Mouse (Mus musculus): ENCODE data around the gene Sptssa. TPM values are rescaled to one million over a fixed set of nuclear protein-coding genes. Genes with fewer than 3 reads are reported as not detected.

The Sptssa gene
- polyA plus RNA-seq, 1 experiment, result 101 TPM

- TF ChIP-seq POLR2A (IDR thresholded peaks at IDR 0.05; ENCODE audit: low read depth, low read length), result no peak
- TF ChIP-seq CTCF (IDR thresholded peaks at IDR 0.05; ENCODE audit: extremely low read depth, insufficient read length, insufficient replicate concordance, low read depth, low read length), result no peak
- Histone ChIP-seq H3K4me3 (ENCODE audit: low read depth, low read length) (peak overlapping the region; percentile 72), H3K36me3 (ENCODE audit: control insufficient read depth, insufficient read depth, low read length) (peaks cover 14% of the 10 kb centered on the region), H3K27ac (ENCODE audit: insufficient read depth, low read depth, low read length) (peak overlapping the region; percentile 87), H3K27me3 (ENCODE audit: control insufficient read depth, insufficient read depth, low read length) (no peaks in the 10 kb centered on the region), H3K4me1 (ENCODE audit: control insufficient read depth, insufficient read depth, insufficient read length, low read length) (no peaks in the 10 kb centered on the region; the same call in 1 of the 2 replicates)
- 31% methylated on average over 12 of the region's 12 CpGs for WGBS
Observed at GRCm38 (mm10) chr12:54694847-54695510, 38.6 kb upstream of the Sptssa start.

- Histone ChIP-seq H3K36me3 (ENCODE audit: control insufficient read depth, insufficient read depth, low read length) (peaks cover 55% of the 10 kb centered on the region), H3K4me3 (ENCODE audit: low read depth, low read length) (no peak overlapping the region), H3K27ac (ENCODE audit: insufficient read depth, low read depth, low read length) (no peak overlapping the region), H3K4me1 (ENCODE audit: control insufficient read depth, insufficient read depth, insufficient read length, low read length) (no peaks in the 10 kb centered on the region; the same call in 1 of the 2 replicates), H3K27me3 (ENCODE audit: control insufficient read depth, insufficient read depth, low read length) (no peaks in the 10 kb centered on the region)
- WGBS, result 94% methylated on average over 5 of the region's 5 CpGs
- TF ChIP-seq POLR2A (IDR thresholded peaks at IDR 0.05; ENCODE audit: low read depth, low read length), result no peak
- no peak for TF ChIP-seq CTCF (IDR thresholded peaks at IDR 0.05; ENCODE audit: extremely low read depth, insufficient read length, insufficient replicate concordance, low read depth, low read length)
Observed at GRCm38 (mm10) chr12:54689082-54689481, 32.7 kb upstream of the Sptssa start.

- Histone ChIP-seq H3K4me3 (ENCODE audit: low read depth, low read length) (no peak overlapping the region), H3K4me1 (ENCODE audit: control insufficient read depth, insufficient read depth, insufficient read length, low read length) (no peaks in the 10 kb centered on the region), H3K36me3 (ENCODE audit: control insufficient read depth, insufficient read depth, low read length) (peaks cover 41% of the 10 kb centered on the region), H3K27ac (ENCODE audit: insufficient read depth, low read depth, low read length) (no peak overlapping the region), H3K27me3 (ENCODE audit: control insufficient read depth, insufficient read depth, low read length) (no peaks in the 10 kb centered on the region)
- 20% methylated on average over 1 of the region's 1 CpGs for WGBS
- TF ChIP-seq POLR2A (IDR thresholded peaks at IDR 0.05; ENCODE audit: low read depth, low read length) (no peak), CTCF (IDR thresholded peaks at IDR 0.05; ENCODE audit: extremely low read depth, insufficient read length, insufficient replicate concordance, low read depth, low read length) (peak; percentile 31; the same call in 1 of the 2 replicates)
Observed at GRCm38 (mm10) chr12:54683182-54683581, 26.8 kb upstream of the Sptssa start.

- 92% methylated on average over 9 of the region's 9 CpGs for WGBS
- H3K36me3 ChIP-seq (ENCODE audit: control insufficient read depth, insufficient read depth, low read length), result peaks cover 48% of the 10 kb centered on the region
- no peak overlapping the region for H3K27ac ChIP-seq (ENCODE audit: insufficient read depth, low read depth, low read length)
- no peaks in the 10 kb centered on the region for H3K27me3 ChIP-seq (ENCODE audit: control insufficient read depth, insufficient read depth, low read length)
- H3K4me3 ChIP-seq (ENCODE audit: low read depth, low read length), result no peak overlapping the region
- no peaks in the 10 kb centered on the region for H3K4me1 ChIP-seq (ENCODE audit: control insufficient read depth, insufficient read depth, insufficient read length, low read length)
- TF ChIP-seq CTCF (IDR thresholded peaks at IDR 0.05; ENCODE audit: extremely low read depth, insufficient read length, insufficient replicate concordance, low read depth, low read length) (no peak), POLR2A (IDR thresholded peaks at IDR 0.05; ENCODE audit: low read depth, low read length) (no peak)
Observed at GRCm38 (mm10) chr12:54676709-54677108, 20.3 kb upstream of the Sptssa start.

GRCm38 (mm10) chr12:54675396-54675795, 19.0 kb upstream of the Sptssa start:
- no peak for TF ChIP-seq POLR2A (IDR thresholded peaks at IDR 0.05; ENCODE audit: low read depth, low read length)
- no peak for TF ChIP-seq CTCF (IDR thresholded peaks at IDR 0.05; ENCODE audit: extremely low read depth, insufficient read length, insufficient replicate concordance, low read depth, low read length)
- 97% methylated on average over 4 of the region's 4 CpGs for WGBS
- Histone ChIP-seq H3K4me3 (ENCODE audit: low read depth, low read length) (no peak overlapping the region), H3K27me3 (ENCODE audit: control insufficient read depth, insufficient read depth, low read length) (no peaks in the 10 kb centered on the region), H3K4me1 (ENCODE audit: control insufficient read depth, insufficient read depth, insufficient read length, low read length) (0 out of 2 replicates have a peak, but pooled peaks cover 1% of the 10 kb centered on the region), H3K36me3 (ENCODE audit: control insufficient read depth, insufficient read depth, low read length) (peaks cover 51% of the 10 kb centered on the region), H3K27ac (ENCODE audit: insufficient read depth, low read depth, low read length) (no peak overlapping the region)

- Histone ChIP-seq H3K36me3 (ENCODE audit: control insufficient read depth, insufficient read depth, low read length) (peaks cover 35% of the 10 kb centered on the region), H3K4me3 (ENCODE audit: low read depth, low read length) (no peak overlapping the region), H3K27ac (ENCODE audit: insufficient read depth, low read depth, low read length) (no peak overlapping the region), H3K27me3 (ENCODE audit: control insufficient read depth, insufficient read depth, low read length) (no peaks in the 10 kb centered on the region), H3K4me1 (ENCODE audit: control insufficient read depth, insufficient read depth, insufficient read length, low read length) (0 out of 2 replicates have a peak, but pooled peaks cover 1% of the 10 kb centered on the region)
- WGBS, result 70% methylated on average over 4 of the region's 4 CpGs
- no peak for TF ChIP-seq POLR2A (IDR thresholded peaks at IDR 0.05; ENCODE audit: low read depth, low read length)
Observed at GRCm38 (mm10) chr12:54671262-54671661, 14.9 kb upstream of the Sptssa start.

- 91% methylated on average over 1 of the region's 1 CpGs for WGBS
- TF ChIP-seq CTCF (IDR thresholded peaks at IDR 0.05; ENCODE audit: extremely low read depth, insufficient read length, insufficient replicate concordance, low read depth, low read length), result no peak
- TF ChIP-seq POLR2A (IDR thresholded peaks at IDR 0.05; ENCODE audit: low read depth, low read length), result no peak
- Histone ChIP-seq H3K4me3 (ENCODE audit: low read depth, low read length) (no peak overlapping the region), H3K27ac (ENCODE audit: insufficient read depth, low read depth, low read length) (no peak overlapping the region), H3K27me3 (ENCODE audit: control insufficient read depth, insufficient read depth, low read length) (no peaks in the 10 kb centered on the region), H3K36me3 (ENCODE audit: control insufficient read depth, insufficient read depth, low read length) (peaks cover 18% of the 10 kb centered on the region), H3K4me1 (ENCODE audit: control insufficient read depth, insufficient read depth, insufficient read length, low read length) (peaks cover 5% of the 10 kb centered on the region; the same call in 1 of the 2 replicates)
Observed at GRCm38 (mm10) chr12:54668141-54668540, 11.8 kb upstream of the Sptssa start.
